Mouse (Mus musculus): ENCODE measurements around the gene Aldh18a1.
"Not testable (repeated sequence)": the region's sequence is repeated elsewhere in the genome, so short reads cannot be mapped to it uniquely, and the experiment has no call there.

The Aldh18a1 gene

DNA sequence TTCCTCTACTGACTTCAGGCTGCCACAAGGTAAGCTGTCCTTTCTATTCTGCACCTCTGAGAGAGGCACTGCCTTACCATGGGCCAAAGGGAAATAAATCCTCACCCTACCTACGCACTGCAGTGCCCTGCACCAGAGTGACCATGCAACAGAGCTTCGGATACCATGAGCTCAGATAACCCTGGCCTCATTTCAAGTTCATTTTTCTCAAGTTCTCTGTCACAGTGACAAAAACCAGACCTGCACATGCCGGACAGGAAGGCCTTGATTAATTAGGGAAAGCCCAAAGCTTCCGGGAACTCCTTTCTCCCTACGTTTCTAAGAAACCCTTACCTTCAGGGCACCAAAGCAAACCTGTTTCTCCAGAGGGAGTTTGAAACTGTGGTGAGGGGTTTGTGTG lies 6.6 kb downstream of the Aldh18a1 start:
- DNase-seq: no peak

DNA sequence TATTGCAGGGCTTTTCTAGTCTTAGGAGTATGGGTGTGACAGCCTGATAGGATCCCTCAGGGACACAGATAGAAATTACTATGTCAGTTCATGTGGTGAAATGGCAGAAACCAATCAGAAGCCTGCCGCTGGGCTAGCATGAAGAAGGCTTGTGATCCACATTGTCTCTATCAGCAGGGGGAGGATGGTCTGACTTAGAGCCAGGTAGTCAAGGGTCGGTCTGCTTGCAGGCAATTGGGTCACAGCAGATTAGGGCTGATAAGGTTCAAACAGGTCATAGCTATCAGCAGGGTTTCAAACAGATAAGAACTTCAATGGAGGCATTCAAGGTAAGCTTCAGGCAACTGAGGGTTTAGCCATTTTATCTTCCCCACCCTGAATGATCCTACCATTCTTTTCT lies 7.4 kb downstream of the Aldh18a1 start:
- no peak for DNase-seq

DNA sequence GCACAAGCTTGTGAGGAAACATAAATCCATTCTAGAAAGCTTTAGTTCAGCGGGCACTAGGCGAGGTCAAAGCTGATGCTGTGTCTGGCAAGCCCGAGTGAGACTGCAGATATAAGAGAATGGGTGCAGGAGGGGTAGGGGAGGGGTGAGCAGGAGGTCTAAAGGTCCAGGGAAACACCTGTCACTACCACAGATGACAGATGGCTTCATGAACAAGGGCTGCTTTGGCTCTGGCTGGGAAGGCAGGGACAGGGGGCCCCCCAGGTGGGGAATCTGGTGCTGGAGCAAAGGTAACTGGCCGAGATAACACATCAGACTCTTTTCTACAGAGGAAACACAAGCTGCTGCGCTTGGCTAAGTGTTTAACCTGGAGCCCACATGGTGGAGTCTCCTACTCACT lies 12.8 kb downstream of the Aldh18a1 start:
- no peak for DNase-seq

DNA sequence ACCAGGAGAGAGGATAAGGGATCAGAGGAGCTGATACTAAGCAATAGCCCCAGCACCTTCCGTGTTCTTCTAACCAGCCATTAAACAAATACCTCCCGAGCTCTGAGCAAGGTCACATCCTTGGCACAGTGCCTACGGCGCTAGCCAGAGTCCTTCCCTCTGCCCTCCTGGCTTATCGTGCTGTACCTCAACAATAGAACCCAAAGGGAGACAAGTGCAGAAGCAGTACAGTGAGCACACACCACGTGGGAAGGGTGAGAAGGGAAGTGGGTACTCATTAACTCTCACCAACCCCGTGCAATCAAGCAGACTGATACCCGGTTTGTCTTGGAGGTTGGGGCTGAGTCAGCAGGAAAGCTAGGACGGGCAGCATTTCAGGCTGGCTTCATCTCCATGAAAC lies 17.5 kb downstream of the Aldh18a1 start:
- no peak for DNase-seq

DNA sequence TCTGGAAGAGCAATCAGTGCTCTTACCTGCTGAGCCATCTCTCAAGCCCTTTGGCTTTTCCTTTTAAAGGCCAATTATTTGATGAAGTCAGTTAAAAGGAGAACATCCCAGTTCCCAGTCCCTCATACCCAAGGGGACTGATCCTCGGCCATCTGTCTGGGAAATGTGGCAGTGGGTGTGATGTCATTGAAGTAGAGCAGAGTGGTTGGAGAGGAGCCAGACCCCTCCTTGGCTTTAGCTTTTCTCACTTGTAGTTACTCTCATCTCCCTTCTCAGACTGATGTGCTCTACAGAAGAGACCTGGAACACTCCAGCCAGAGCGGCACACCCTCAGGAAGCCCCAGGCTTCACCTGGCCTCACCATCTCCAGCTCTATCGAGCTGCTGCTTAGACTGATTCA lies 20.6 kb downstream of the Aldh18a1 start:
- DNase-seq: no peak

DNA sequence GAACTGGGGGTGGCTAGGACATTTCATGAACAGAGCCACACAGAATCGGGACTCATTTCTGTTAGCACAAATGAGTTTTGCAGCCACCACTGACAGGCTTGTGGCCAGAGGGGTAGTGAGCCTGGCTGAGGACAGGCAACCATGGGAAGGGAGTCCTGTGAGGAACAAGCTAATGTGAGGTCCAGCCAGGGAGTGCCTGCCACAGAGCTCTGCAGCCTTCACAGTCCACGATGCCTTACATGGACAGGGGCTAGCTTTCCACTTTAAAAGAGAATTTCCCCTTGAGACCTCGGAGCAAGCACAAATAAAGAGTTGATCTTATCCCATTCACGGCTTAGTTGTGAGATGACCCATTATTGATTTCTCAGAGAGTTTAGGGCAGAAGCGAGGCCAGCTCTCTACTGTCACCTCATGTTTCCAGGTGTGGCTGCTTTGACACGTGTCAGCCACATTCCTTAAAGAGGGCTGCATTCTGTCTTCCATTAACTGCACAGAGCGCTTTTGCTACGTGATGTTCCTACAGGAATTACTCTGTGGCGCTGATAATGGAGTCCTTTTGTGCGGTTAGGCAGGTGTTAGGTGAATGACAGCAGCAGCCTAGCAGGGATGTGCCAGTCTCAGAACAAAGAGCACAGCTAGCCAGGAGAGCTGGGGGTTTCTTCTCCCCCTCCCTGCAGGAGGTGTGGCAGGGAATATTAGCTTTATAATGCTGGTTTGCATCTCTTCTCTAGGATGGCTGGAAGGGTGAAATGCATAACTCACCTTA lies 24.2 kb downstream of the Aldh18a1 start:
- no peak for DNase-seq

DNA sequence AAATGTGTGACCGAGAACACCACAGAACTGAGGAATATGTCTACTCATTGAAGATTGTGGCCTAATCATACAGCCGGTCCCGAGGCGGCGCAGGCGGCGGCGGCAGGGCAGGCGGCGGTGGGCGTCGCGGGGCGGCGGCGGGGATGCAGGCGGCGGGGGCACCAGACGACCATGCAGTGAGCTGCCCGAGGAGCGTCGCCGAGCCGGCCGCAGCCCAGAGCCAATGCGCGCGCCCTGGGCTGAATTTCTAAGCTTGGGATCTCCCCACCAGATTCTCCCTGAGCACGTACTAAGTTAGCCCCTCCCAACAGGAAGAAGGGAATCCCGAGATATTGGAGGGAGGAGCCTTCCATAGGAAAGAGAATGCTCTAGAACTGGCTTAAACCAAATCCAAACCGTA lies 26.7 kb downstream of the Aldh18a1 start:
- not testable (repeated sequence) for DNase-seq

DNA sequence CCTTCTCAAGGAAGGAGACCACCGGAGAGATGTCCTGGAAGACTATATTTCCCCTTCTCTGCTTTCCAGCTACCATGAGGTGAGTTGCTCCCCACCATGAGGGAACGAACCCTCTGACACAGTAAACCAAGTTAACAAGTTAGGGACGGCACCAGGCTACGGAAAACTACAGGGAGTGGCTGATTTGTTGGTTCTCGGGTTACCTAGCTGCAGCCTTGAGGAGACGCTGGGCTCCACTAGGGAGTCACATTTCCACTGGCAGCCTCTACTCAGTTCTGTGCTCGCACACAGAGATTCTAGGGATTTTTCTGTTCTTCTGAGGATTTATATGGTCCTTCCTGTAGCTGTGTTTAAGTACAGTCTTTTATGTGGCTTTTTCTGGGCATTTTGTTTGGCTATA lies 32.2 kb downstream of the Aldh18a1 start:
- no peak for DNase-seq

DNA sequence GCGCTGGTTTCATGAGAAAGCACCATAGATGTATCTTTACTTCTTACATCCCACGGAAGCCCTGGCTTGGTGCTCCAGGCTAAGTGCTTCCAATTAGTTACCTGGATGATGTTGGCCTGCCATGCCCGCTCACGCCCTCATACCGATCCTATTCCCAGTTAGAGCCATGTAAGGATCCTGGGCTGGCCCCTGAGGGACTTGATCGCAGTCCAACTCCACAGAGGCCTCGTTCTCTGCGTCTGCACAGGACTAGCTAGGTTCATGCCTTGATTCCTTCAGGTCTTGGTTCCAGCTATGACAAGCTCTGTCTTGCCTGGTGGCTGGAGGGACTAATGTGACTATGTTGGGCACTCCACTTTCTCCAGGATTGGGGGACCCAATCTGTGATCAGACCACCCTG lies 33.1 kb downstream of the Aldh18a1 start:
- DNase-seq: no peak

DNA sequence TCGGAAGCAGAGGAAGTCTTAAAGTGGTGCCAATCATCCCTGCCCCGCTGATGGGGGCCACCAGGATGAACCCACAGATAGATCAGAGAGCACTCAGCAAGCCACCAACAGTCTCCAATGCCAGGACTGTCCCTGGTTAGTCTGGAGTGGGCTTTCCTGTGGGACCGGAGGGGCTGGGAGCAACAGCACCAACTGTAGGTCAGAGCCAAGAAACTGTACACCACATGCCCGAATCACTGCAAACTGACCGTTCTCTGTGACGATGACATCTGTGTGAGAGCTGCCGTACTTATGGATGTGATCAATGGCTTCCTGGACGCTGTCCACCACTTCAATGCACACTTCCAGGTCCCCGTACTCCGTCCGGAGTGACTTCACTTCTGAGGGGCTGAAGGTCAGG lies 33.9 kb downstream of the Aldh18a1 start:
- no peak for DNase-seq

DNA sequence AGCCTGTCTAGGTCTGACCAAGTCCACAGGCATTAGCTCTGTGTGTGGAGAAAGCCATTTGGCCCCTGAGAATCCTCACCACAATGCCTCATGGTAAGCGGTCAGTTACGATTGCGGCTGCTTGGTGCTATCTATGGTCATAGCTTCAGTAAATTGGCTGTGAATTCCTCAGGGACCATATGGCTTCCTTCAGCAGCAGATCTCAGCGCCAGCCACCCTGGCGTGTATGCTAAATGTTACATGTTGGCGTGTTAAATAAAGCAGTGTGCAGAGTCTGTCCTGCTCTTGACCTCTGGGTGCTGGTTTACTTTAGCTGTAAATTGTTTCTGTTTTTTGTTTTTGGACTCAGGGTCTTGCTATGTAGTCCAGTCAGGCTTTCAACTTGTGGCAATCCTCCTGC lies 34.4 kb downstream of the Aldh18a1 start:
- no peak for DNase-seq

DNA sequence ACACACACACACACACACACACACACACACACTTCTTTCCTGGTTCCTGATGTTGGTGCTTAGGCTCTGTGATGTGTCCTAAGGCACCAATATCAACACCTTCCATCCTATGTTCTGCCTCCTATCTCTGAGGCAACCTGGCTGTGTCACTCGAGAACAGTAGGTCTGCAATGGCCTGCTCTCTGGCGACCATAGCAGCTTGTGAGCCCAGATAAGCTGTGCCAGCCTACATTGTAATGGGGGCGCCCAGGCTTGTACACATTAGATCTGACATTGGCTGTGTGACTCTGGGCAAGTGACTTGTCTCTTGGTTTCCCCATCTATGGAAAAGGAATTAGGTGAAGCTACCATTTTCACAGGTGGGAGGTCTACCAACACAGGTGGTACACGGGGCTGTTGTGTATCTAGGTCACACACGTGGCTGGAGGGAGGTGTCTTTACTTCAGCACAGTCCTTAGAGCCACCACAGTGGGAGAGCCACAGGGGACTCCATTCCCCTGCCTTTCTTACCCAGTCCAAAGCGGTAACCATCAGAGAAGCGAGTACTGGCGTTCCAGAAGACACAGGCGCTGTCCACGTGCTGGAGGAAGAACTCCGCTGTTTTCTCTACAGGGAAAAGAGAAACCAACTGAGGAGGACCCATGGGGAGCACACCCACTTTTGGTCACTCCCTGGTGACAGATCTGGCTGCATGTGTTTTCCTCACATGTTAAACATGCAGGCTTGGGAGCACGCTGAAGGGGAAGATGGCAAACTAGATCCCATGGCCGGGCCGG lies 35.1 kb downstream of the Aldh18a1 start:
- no peak for DNase-seq

DNA sequence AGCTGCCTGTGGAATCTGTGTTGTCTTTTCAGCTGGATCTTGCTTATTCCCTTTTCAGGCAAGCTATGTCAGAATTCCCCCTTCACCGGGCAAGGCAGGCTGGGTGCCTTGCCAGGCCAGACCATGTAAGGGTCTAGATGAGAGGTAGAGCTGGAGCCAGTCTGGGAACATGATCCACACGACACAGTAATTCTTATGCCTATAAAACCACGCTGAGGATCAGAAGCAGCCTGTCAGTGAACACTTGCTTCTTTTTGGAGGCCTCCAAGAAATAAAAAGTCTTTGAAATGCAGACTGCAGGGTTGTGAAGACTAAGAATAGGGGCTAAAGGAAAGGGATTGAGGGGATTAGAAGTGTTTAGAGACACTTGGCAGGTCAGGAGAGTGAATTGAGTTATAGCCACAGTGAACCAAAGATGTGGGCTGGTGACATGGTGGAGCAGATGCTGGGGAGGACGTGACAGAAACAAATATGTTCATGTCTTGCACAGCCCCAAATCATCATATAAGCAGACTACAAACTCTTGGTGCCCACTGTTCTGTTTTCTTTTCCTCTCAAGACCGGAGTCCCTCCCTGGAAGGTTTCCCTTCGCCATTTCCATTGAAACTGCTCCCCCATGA lies 38.6 kb downstream of the Aldh18a1 start:
- DNase-seq: no peak

DNA sequence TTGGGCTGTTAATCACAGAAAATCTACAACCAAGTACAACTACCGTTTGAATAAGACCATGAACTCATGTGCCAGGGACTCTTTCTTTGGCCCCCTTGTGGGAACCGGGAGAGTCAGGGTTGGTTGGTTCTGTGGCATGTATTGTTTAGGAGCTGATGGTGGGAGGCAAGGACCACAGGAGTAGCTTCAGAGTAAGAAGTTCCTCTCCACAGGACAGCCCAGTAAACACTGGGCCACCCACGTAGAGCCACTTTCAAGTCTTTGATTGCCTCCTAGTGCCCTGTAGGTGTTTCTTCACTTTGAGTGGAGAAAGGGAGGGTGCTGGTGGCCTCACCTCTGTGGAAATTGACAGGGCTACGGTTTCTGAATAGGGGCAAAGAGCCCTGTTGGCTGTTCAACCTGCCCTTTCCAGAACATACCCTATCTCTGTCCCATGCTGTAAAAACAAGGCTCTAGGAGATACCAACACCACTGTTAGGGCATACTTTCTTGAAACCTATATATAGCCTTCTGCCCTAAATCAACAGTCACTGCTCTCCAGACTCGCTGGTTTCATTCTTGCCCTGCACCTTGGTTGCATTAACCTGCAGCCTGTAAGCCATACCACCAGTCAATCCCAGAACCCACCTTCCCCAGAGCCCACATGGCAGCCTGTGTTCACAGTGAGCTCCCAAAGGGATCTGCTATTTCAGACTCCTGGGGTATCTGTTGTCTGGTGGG lies 39.3 kb downstream of the Aldh18a1 start:
- DNase-seq: no peak

DNA sequence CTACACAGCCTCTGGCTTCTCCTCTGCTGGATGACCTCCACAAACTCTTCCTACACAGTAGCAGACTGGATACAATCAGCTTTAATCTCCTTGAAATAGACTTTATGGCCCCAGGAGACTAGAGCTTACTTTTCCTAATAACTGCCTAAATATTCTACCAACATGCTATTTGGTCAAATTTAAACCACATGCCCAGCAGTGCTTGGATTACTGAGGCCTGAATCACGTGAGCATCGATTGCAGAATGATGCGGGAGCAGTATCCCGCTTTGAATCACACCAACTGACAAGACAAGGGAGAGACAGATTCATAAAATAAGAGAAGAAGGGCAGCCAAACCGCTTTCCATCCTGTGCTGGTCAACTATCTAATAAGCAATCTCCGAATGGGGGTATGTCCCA lies 39.9 kb downstream of the Aldh18a1 start:
- DNase-seq: no peak

DNA sequence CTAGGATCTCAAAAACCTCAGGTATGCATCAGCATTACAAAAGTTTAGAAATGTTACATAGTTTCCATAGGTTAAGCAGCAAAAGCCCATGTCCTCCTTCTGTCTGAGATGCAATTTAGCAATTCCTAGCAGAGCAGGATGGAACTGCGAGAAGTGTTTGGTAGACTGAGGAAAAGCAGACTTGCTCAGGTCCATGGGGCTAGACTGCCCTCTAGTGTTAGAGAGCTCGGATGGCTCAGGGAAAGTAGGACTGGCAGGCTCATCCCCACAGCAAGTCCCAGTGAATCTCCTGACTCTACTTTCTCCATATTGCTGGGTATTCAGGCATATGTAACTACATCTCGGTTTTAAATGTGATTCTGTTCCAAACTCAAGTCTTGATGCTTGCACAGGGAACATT lies 43.4 kb downstream of the Aldh18a1 start:
- peak; percentile 68 for DNase-seq

DNA sequence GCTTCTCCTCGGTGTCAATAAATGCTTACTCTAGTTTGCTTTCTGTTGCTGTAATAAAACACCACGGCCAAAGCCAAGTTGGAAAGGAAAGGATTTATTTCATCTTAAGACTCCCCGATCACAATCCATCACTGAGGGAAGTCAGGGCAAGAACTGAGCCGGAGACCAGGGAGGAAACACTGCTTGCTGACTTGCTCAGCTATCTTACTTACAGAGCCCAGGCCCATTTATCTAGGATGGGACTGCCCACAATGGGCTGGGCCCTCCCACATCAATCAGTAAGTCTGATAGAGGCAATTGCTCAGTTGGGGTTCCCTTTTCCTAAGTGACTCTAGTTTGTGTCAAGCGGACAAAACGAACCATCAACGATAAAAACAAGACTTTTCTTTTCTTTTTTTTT lies 45.5 kb downstream of the Aldh18a1 start:
- DNase-seq: no peak

DNA sequence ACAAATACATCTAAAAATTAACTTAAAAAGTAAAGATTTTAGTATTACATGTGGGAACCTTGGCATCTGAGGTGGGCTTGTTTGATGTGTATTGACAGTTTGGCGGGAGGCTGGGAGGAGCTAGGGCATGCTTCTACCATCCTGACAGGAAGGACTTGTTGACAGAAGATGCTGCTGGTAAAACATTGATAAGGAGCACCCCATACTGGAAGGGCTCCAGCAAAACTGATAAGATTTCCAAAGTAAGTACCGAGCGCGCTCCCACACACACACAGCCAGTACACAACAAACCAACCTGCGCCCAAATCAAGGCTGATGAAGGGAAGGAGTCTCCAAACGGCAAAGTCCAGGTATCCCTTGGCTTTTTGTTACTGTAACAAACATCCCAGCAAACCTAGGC lies 51.7 kb downstream of the Aldh18a1 start:
- DNase-seq: no peak

DNA sequence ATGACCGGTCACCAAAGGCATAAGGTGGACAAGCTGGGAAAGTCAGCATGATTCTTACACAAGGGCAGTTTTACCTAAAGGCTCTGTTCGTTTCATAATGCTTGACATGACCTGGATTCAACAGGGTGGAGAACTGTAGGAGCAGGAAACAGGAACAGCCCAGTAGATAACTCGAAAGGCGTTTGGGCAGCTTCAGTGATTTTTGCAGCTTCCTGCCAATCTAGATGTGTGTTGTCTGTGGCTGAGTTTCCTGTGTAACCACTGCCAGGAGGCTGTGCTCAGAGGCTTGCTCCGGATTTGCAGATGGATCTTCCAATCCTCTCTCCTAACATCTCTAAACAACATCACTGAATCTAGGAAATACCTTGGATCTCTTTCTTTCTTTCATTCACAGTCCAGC lies 55.7 kb downstream of the Aldh18a1 start:
- DNase-seq: no peak

DNA sequence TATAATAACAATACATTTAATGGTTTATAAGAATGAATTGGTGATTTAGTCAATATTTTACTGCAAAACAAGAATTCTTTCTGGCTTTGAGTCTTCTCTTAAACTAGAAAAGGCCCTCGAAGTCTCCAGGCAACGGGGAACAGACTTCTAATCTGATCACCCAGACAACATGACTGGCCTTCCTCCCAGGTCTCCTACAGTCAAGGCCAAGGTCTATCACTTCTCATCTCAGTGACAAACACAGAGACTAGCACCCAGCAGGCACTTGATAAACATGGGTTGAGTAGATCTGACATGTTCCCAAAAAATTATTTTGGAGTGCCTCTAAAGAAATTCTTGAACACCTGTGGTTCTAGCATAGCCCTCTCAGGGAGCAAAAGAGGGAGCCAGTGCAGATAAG lies 57.9 kb downstream of the Aldh18a1 start:
- no peak for DNase-seq

DNA sequence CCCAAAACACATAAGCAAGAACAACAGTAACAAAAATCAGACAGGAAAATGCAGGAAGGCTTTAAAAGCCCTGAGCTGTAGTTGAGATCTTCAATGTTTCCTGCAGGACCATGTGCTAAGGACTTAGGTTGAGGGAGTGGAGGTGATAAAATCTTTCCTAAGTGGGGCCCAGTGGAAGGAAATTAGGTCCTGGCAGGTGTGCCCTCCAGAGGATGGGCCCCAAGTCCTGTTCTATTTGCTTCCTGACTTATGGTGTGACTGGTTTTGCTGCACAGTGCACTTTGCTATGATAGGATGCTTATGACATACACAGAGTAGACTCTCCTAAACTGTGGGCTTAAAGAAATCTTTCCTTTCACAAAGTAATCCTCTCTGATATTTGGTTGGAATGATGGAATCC lies 60.0 kb downstream of the Aldh18a1 start:
- no peak for DNase-seq

DNA sequence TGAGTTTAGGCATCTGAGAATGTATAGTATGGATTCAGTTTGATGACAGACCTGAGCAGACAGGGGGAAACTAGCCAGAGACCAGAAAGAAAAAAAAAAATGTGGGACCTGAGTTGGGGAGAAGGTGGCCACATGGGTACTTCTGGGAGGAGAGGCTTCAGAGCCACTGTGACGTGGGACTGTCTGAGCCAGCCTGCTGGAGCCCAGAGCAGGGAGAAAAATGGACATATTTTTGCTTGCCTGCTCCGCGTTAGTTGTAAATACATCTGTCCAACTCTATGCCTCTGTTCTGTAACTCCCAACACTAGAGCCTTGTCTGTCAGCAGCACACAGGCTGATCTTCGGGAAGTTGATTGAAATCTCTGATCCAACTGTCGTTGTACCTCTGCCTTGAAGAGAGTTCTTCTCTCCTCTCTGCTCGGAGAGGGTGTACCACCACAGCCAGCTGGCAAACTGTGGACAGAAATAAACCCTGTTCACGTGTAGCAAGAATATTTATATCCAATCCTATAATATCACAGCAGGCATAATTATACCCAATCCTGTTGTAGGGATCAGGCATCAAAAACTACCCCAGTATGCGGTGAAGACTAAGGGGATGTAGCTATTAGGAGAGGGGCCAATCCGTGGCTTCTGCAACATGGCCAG lies 61.8 kb downstream of the Aldh18a1 start:
- DNase-seq: no peak

DNA sequence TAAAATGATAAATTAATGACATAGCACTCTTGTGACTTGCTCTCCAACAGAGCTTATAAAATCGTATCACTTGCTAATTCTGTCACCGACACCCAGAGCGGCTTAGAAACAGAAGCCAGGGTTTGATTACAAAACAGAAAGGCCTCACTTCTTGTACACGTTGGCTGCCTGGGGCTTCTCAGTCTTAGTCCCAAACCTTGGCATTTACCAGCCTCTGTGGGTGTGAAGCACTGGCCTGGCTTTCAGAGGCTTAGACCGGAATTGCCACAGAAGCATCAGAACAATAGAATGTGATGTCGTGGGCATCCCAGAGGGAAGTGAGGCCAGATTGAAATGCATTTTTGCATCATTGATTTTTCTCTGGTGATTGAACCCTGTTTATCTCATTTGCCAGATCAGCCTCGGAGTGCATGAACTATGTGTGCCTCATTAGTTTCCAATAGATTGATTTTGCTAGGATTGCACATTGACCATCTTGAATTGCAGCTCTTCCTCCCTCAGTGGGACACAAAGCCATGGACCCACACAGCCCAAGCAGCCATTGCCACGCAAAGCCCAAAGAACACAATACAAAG lies 64.7 kb downstream of the Aldh18a1 start:
- no peak for DNase-seq
